Mouse (Mus musculus): ENCODE data around the gene Upk2.
A peak's percentile ranks its signal among the peaks of the same experiment; 100 is the strongest.
"Not testable (repeated sequence)": the region's sequence is repeated elsewhere in the genome, so short reads cannot be mapped to it uniquely, and the experiment has no call there.

Upk2 gene

GRCm38 (mm10) chr9:44468800-44469199 lies 14.0 kb upstream of the Upk2 start:
- DNase-seq (ENCODE audit: extremely low spot score, low read depth, low spot score): no peak

GRCm38 (mm10) chr9:44468224-44468623 lies 13.4 kb upstream of the Upk2 start:
- no peak for DNase-seq (ENCODE audit: extremely low spot score, low read depth, low spot score)

GRCm38 (mm10) chr9:44461950-44462349 lies 7.2 kb upstream of the Upk2 start:
- DNase-seq (ENCODE audit: extremely low spot score, low read depth, low spot score): no peak

GRCm38 (mm10) chr9:44457035-44457742 lies 2.4 kb upstream of the Upk2 start:
- DNase-seq (ENCODE audit: extremely low spot score, low read depth, low spot score): peak; percentile 41

- DNase-seq (ENCODE audit: extremely low spot score, low read depth, low spot score): peak; percentile 47
Observed at GRCm38 (mm10) chr9:44454132-44454890, 465 bp downstream of the Upk2 start.

GRCm38 (mm10) chr9:44450387-44450786 lies 4.4 kb downstream of the Upk2 start:
- DNase-seq (ENCODE audit: extremely low spot score, low read depth, low spot score): no peak

- not testable (repeated sequence) for DNase-seq (ENCODE audit: extremely low spot score, low read depth, low spot score)
Observed at GRCm38 (mm10) chr9:44444402-44445025, 10.3 kb downstream of the Upk2 start.

- DNase-seq (ENCODE audit: extremely low spot score, low read depth, low spot score): no peak
Observed at GRCm38 (mm10) chr9:44440961-44441360, 13.8 kb downstream of the Upk2 start, which contains the start of gene Foxr1. Foxr1 (minus strand) TSS chr9:44441136.

GRCm38 (mm10) chr9:44435747-44436146 lies 19.0 kb downstream of the Upk2 start:
- no peak for DNase-seq (ENCODE audit: extremely low spot score, low read depth, low spot score)

GRCm38 (mm10) chr9:44432577-44433185 lies 22.1 kb downstream of the Upk2 start:
- no peak for DNase-seq (ENCODE audit: extremely low spot score, low read depth, low spot score)

GRCm38 (mm10) chr9:44423576-44423975 lies 31.2 kb downstream of the Upk2 start:
- DNase-seq (ENCODE audit: extremely low spot score, low read depth, low spot score): no peak

- DNase-seq (ENCODE audit: extremely low spot score, low read depth, low spot score): no peak
Observed at GRCm38 (mm10) chr9:44420280-44420898, 34.4 kb downstream of the Upk2 start.

- not testable (repeated sequence) for DNase-seq (ENCODE audit: extremely low spot score, low read depth, low spot score)
Observed at GRCm38 (mm10) chr9:44419730-44420129, 35.0 kb downstream of the Upk2 start.

- no peak for DNase-seq (ENCODE audit: extremely low spot score, low read depth, low spot score)
Observed at GRCm38 (mm10) chr9:44418519-44419385, 36.0 kb downstream of the Upk2 start, which contains the start of gene Ccdc84. Ccdc84 (minus strand) TSS chr9:44418569.

- DNase-seq (ENCODE audit: extremely low spot score, low read depth, low spot score): peak; percentile 83
Observed at GRCm38 (mm10) chr9:44417892-44418363, 36.8 kb downstream of the Upk2 start.

GRCm38 (mm10) chr9:44417156-44417891 lies 37.5 kb downstream of the Upk2 start:
- no peak for DNase-seq (ENCODE audit: extremely low spot score, low read depth, low spot score)

GRCm38 (mm10) chr9:44412781-44413180 lies 42.0 kb downstream of the Upk2 start:
- DNase-seq (ENCODE audit: extremely low spot score, low read depth, low spot score): no peak

GRCm38 (mm10) chr9:44412306-44412705 lies 42.5 kb downstream of the Upk2 start:
- DNase-seq (ENCODE audit: extremely low spot score, low read depth, low spot score): no peak

GRCm38 (mm10) chr9:44411601-44412130 lies 43.1 kb downstream of the Upk2 start:
- DNase-seq (ENCODE audit: extremely low spot score, low read depth, low spot score): no peak
